Mouse (Mus musculus) macrophage (primary cell): ENCODE results near the gene Cul1. TPM values are rescaled to one million over a fixed set of nuclear protein-coding genes. Genes with fewer than 3 reads are reported as not detected.

Experiments used
- H3K27ac ChIP-seq: fragments of 350-480 bp; formaldehyde crosslinking; 2 replicates; pipeline ENCODE4 v1.9.0; 2021
- H3K36me3 ChIP-seq: fragments of 350-480 bp; formaldehyde crosslinking; 2 replicates; pipeline ENCODE4 v1.9.0; 2021; ENCODE audit errors: inconsistent target
- H3K4me3 ChIP-seq: fragments of 350-480 bp; formaldehyde crosslinking; 2 replicates; pipeline ENCODE4 v1.9.0; 2021; ENCODE audit errors: inconsistent target
- H3K79me2 ChIP-seq: fragments of 350-480 bp; formaldehyde crosslinking; 2 replicates; pipeline ENCODE4 v1.9.0; 2021; ENCODE audit errors: inconsistent target
- WGBS: methylation state at CpG from one replicate; pipeline ENCODE4 v1.1.7; 2026; ENCODE audit warnings: inconsistent platforms; ENCODE audit not compliant: missing documents; 5-methylcytosine and 5-hydroxymethylcytosine counted together
- polyA plus RNA-seq: library from polyadenylated mRNA; stranded (reverse); fragments of 250-400 nt; gene quantifications from 3 replicates; pipeline ENCODE4 v1.2.4, GENCODE M21; 2018; ENCODE audit warnings: inconsistent platforms

Gene Cul1
- polyA plus RNA-seq, 1 experiment from 2014 or later: 90.7 TPM

- H3K79me2 ChIP-seq: no peaks in the 10 kb centered on the region
- H3K27ac ChIP-seq: no peak overlapping the region
- 75% methylated on average over 1 of the region's 1 CpGs for WGBS
Observed at GRCm38 (mm10) chr6:47532547-47532946, 79.3 kb downstream of the Cul1 start.

DNA sequence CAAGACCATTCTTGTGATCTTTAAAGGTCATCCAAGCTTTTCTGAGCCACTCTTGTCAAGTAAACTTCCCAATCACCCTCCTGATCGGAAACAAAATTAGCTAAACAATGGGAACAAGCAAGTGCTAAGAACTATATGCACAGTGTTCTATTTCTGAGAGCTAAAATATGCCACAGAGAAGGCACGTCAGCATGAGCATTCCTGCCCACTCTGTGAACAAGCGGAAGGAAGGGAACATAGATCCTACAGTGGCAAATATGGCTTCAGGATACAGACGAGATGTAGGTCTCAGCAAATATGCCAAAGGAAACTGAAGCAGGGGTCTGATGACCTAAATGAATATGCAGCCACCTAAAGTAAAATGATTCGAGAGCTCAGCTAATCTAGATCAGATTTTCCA lies 82.1 kb downstream of the Cul1 start:
- no peak overlapping the region for H3K27ac ChIP-seq
- H3K36me3 ChIP-seq: 0 out of 2 replicates have a peak, but pooled peaks cover 2% of the 10 kb centered on the region
- no peaks in the 10 kb centered on the region for H3K79me2 ChIP-seq
- WGBS: 94% methylated on average over 5 of the region's 5 CpGs
- no peak overlapping the region for H3K4me3 ChIP-seq

More at GRCm38 (mm10) chr6:47532547-47532946, 79.3 kb downstream of the Cul1 start:
- no peak overlapping the region for H3K4me3 ChIP-seq
- no peaks in the 10 kb centered on the region for H3K36me3 ChIP-seq

DNA sequence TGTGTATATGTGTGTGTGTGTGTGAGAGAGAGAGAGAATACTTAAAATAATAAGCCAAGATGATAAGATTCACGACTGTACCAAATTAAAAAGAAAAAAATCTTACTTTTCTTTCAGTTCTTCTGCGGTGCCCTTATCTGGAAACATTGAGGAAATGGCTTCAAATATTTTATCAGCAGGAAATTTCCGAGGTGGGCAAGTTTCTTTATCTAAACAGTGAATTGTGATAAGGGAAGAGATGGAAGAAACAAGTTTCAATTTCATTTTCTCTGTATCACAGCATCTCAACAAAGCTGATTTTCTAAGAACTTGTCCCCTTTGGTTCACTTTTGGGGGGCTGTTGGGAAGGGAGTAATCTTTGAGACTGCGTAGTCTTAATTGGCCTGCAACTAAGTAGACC lies 99.1 kb downstream of the Cul1 start:
- H3K79me2 ChIP-seq: no peaks in the 10 kb centered on the region
- H3K27ac ChIP-seq: no peak overlapping the region
- no peak overlapping the region for H3K4me3 ChIP-seq
- no peaks in the 10 kb centered on the region for H3K36me3 ChIP-seq
- 77% methylated on average over 4 of the region's 4 CpGs for WGBS

DNA sequence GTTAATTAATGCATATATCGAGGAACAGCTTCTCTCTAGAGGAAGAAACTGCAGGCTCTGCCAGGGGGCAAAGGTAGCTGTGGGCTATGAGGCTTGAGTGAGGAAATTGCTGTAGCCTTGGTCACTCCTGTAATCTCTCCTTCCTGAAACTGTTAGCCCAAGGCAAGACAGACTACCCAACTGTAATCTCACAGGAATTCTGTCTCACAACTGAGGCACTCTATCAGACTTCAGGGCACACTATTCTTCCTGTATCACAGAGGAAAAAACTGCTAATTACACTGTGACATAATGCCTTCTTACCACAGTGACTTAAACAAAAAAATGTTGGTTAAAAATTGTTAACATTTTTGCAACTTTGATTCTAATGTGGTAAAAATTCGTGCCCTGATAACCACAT lies 106.1 kb downstream of the Cul1 start:
- 77% methylated on average over 2 of the region's 2 CpGs for WGBS
- no peak overlapping the region for H3K27ac ChIP-seq
- H3K4me3 ChIP-seq: no peak overlapping the region
- H3K79me2 ChIP-seq: no peaks in the 10 kb centered on the region
- no peaks in the 10 kb centered on the region for H3K36me3 ChIP-seq

DNA sequence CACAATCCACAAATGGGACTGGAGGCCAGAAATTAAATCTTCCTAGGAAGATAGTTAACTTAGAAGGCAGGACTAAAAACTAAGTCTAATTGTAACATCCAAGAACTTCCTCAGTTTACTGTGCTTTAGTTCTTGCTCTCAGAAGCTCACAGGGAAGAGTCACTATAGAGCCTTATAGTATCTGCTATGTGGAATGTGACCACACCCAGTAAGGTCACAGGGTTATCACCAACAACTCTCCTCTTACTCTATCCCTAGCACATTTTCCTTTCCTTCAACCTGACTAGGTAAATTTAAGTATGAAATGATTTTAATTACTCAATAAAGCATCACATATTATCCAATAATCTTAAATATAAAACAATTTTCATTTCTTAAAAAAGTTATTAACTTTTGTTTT lies 107.2 kb downstream of the Cul1 start:
- H3K4me3 ChIP-seq: no peak overlapping the region
- no peaks in the 10 kb centered on the region for H3K79me2 ChIP-seq
- H3K36me3 ChIP-seq: no peaks in the 10 kb centered on the region
- no peak overlapping the region for H3K27ac ChIP-seq

DNA sequence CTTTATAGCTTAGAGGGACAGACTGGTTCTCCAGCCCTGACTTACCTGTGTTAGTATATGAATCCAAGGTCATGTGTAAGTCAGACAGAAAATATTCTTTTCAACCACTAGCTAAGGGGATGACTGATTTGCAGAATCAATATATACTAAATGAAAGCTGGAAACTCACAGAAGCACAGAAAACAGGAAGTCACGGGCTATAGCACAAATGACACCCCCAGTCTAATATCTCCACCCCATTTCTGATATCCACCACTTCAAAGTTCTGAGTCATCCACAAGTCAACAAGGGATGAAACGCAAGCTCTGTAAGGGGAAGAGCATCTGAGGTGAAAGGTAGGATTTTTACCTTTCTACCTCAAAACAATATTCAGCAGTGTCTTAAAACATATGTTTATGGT lies 107.6 kb downstream of the Cul1 start:
- 77% methylated on average over 2 of the region's 2 CpGs for WGBS
- Histone ChIP-seq H3K4me3 (no peak overlapping the region), H3K36me3 (no peaks in the 10 kb centered on the region), H3K27ac (no peak overlapping the region), H3K79me2 (no peaks in the 10 kb centered on the region)

DNA sequence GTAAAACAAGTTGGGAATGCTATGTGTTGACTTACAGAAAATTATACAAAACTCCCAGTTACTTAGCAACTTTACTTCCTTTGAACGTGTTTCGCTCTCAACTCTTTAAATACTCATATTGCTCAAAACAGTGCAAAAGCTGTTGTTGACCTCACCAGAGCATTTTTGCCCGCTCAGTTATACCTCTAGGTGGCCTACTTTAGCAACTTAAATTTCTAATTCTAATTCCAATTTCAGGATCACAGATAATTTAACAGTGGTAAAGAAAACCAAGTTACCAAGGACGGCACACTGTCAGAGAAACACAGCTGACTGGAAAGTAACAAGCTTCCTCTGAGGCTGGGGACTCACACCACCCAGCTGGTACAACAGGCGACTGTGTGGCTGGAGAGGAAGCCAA lies 108.2 kb downstream of the Cul1 start:
- Histone ChIP-seq H3K36me3 (no peaks in the 10 kb centered on the region), H3K79me2 (no peaks in the 10 kb centered on the region)
- 88% methylated on average over 5 of the region's 5 CpGs for WGBS

DNA sequence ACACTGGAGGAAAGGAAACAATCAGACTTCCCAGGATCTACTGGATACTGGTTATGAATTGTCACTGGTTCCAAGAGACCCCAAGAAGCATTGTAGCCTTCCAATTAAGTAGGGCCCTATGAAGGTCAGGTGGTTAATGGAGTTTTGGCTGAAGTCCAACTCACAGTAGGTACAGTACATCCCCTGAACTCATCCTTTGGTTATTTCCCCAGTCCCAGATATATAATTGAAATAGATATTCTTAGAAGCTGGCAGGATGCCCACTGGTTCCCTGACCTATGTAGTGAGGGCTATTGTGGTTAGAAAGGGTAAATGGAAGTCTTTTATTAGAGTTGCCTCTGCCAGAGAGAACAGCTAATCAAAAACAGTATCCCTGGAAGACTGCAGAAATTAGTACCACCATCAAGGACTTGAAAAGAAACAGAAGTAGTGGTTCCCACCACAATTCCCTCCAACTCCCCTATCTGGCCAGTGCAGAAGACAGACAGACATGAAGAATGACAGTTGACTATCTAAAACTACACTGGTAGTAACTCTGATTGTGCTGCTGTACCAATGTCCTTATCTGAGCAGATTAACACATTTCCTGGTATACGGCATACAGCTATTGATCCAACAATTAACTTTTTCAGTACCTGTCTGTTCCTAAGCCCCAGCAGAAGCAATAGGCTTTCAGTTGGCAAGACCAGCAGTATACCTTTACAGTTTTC lies 112.3 kb downstream of the Cul1 start:
- Histone ChIP-seq H3K36me3 (no peaks in the 10 kb centered on the region), H3K4me3 (no peak overlapping the region), H3K79me2 (no peaks in the 10 kb centered on the region), H3K27ac (no peak overlapping the region)
- 100% methylated on average over 1 of the region's 1 CpGs for WGBS

More for the DNA sequence above, 108.2 kb downstream of the Cul1 start:
- Histone ChIP-seq H3K27ac (no peak overlapping the region), H3K4me3 (no peak overlapping the region)

- Histone ChIP-seq H3K4me3 (no peak overlapping the region), H3K79me2 (peaks cover 18% of the 10 kb centered on the region), H3K36me3 (no peaks in the 10 kb centered on the region), H3K27ac (no peak overlapping the region)
- 100% methylated on average over 2 of the region's 2 CpGs for WGBS
Observed at GRCm38 (mm10) chr6:47572887-47573286, 119.7 kb downstream of the Cul1 start.

Other genes with a start within 250 kb of the Cul1 start
- gene Ezh2, start 141.9 kb downstream of the Cul1 start, polyA plus RNA-seq: 9.2 to 31.7 TPM (median 13.5 TPM) in 3 replicates